Mouse (Mus musculus) small intestine, adult 2 months (tissue): ENCODE results near the gene A830005F24Rik. TPM values are rescaled to one million over a fixed set of nuclear protein-coding genes. Genes with fewer than 3 reads are reported as not detected.

Experiments
- H3K27ac ChIP-seq: fragments of 200-500 bp; 2 replicates; pipeline ENCODE4 v1.5.1; 2012; ENCODE audit warnings: low read depth, low read length, control low read depth, inconsistent platforms; ENCODE audit not compliant: insufficient read depth
- H3K27me3 ChIP-seq: fragments of 200-500 bp; 2 replicates; pipeline ENCODE4 v1.6.1; 2012; ENCODE audit warnings: mild to moderate bottlenecking, moderate library complexity, low read length, inconsistent platforms; ENCODE audit not compliant: control insufficient read depth, insufficient read depth
- H3K36me3 ChIP-seq: fragments of 200-500 bp; 2 replicates; pipeline ENCODE4 v1.6.1; 2012; ENCODE audit warnings: mild to moderate bottlenecking, low read length, control low read depth, inconsistent platforms; ENCODE audit not compliant: control insufficient read depth, insufficient read depth
- H3K4me1 ChIP-seq: fragments of 200-500 bp; 2 replicates; pipeline ENCODE4 v1.6.1; 2012; ENCODE audit warnings: low read length, inconsistent platforms, mixed read lengths; ENCODE audit not compliant: control insufficient read depth, insufficient read depth, insufficient read length
- H3K4me3 ChIP-seq: fragments of 200-500 bp; 2 replicates; pipeline ENCODE4 v1.5.1; 2012; ENCODE audit warnings: low read depth, mild to moderate bottlenecking, control low read depth, inconsistent platforms, low read length, moderate library complexity
- CTCF ChIP-seq: fragments of 200-500 bp; IDR thresholded peaks from 2 replicates; pipeline ENCODE4 v1.5.1; 2012; ENCODE audit warnings: low read depth, mild to moderate bottlenecking, control low read depth, inconsistent platforms, low read length, moderate library complexity, mixed read lengths; ENCODE audit not compliant: insufficient replicate concordance, insufficient read length; ENCODE audit errors: extremely low read depth
- POLR2A ChIP-seq: fragments of 200-500 bp; IDR thresholded peaks from 2 replicates; pipeline ENCODE4 v1.6.1; 2012; ENCODE audit warnings: low read depth, mild to moderate bottlenecking, control low read depth, inconsistent platforms, low read length, moderate library complexity
- WGBS: fragments of 180-500 bp; shearing (Covaris S2); methylation state at CpG from one replicate; pipeline ENCODE4 v1.1.7; 2018; 5-methylcytosine and 5-hydroxymethylcytosine counted together
- polyA plus RNA-seq: library from polyadenylated mRNA; depleted of rRNA; stranded (reverse); fragments of >200 nt; gene quantifications from 2 replicates; pipeline ENCODE4 v1.2.3, GENCODE M21; 2012; rRNA removed

The A830005F24Rik gene
- polyA plus RNA-seq, 1 experiment, result not detected

GRCm38 (mm10) chr13:48554552-48554951 lies 41.2 kb downstream of the A830005F24Rik start:
- TF ChIP-seq CTCF (no peak), POLR2A (no peak)
- Histone ChIP-seq H3K4me3 (no peak overlapping the region), H3K4me1 (peaks cover 3% of the 10 kb centered on the region; the same call in 1 of the 2 replicates), H3K36me3 (no peaks in the 10 kb centered on the region), H3K27me3 (no peaks in the 10 kb centered on the region), H3K27ac (no peak overlapping the region)
- 88% methylated on average over 1 of the region's 1 CpGs for WGBS

- Histone ChIP-seq H3K4me1 (peaks cover 3% of the 10 kb centered on the region; the same call in 1 of the 2 replicates), H3K27me3 (no peaks in the 10 kb centered on the region), H3K27ac (no peak overlapping the region), H3K4me3 (no peak overlapping the region), H3K36me3 (no peaks in the 10 kb centered on the region)
- no peak for TF ChIP-seq POLR2A
- 65% methylated on average over 1 of the region's 1 CpGs for WGBS
Measured at GRCm38 (mm10) chr13:48555976-48556375, 42.6 kb downstream of the A830005F24Rik start.

- no peak overlapping the region for H3K4me3 ChIP-seq
- 90% methylated on average over 2 of the region's 2 CpGs for WGBS
- H3K27ac ChIP-seq, result no peak overlapping the region
Measured at GRCm38 (mm10) chr13:48561481-48561880, 48.1 kb downstream of the A830005F24Rik start.

GRCm38 (mm10) chr13:48562336-48562735 lies 49.0 kb downstream of the A830005F24Rik start:
- Histone ChIP-seq H3K4me1 (peaks cover 6% of the 10 kb centered on the region; the same call in 1 of the 2 replicates), H3K27me3 (no peaks in the 10 kb centered on the region), H3K27ac (no peak overlapping the region), H3K4me3 (no peak overlapping the region), H3K36me3 (no peaks in the 10 kb centered on the region)
- TF ChIP-seq CTCF (no peak), POLR2A (no peak)
- WGBS, result 82% methylated on average over 5 of the region's 5 CpGs

More at GRCm38 (mm10) chr13:48561481-48561880, 48.1 kb downstream of the A830005F24Rik start:
- Histone ChIP-seq H3K36me3 (no peaks in the 10 kb centered on the region), H3K27me3 (no peaks in the 10 kb centered on the region), H3K4me1 (peaks cover 6% of the 10 kb centered on the region; the same call in 1 of the 2 replicates)
- TF ChIP-seq POLR2A (no peak), CTCF (no peak)

Other genes with a start within 250 kb of the A830005F24Rik start
- gene Zfp169, start 119 bp upstream of the A830005F24Rik start, polyA plus RNA-seq, result 3.6 and 5.7 TPM in 2 replicates
- 0.33 and 0.62 TPM in 2 replicates for gene Ptpdc1, start 112.1 kb downstream of the A830005F24Rik start, polyA plus RNA-seq
- 0.08 and 13.2 TPM in 2 replicates for gene Barx1, start 149.4 kb downstream of the A830005F24Rik start, polyA plus RNA-seq